Mouse (Mus musculus): ENCODE data around the gene Gm20696.

The Gm20696 gene

GRCm38 (mm10) chr6:99667290-99667689 is 693 bp upstream of the Gm20696 start:
- ATAC-seq (ENCODE audit: insufficient number of reproducible peaks, low FRiP score, low TSS enrichment) = no peak; the same call in 1 of the 2 replicates

- no peak; the same call in 1 of the 2 replicates for ATAC-seq (ENCODE audit: insufficient number of reproducible peaks, low FRiP score, low TSS enrichment)
Measured at GRCm38 (mm10) chr6:99665457-99666317, 910 bp downstream of the Gm20696 start.

DNA sequence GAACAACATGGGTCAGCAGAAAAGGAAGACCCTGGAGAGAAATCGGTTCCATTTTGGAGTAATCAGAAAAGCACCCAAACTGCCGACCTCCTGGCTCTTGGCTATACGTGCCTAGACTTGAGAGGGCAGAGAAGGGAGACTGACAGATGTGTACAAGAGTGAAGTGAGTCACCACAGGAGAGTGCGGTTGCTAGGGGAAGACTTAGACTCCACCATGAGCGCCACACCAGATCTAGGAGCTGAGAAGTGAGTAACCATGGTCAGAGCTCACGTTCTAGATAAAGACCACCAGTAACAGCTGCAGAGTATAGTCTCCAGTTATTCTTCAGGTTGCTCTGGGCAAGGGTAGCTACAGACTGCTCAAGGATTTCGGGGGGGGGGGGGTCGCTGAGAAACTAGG is 3.4 kb downstream of the Gm20696 start:
- ATAC-seq (ENCODE audit: insufficient number of reproducible peaks, low FRiP score, low TSS enrichment) = no peak

GRCm38 (mm10) chr6:99660443-99660842 is 6.2 kb downstream of the Gm20696 start:
- ATAC-seq (ENCODE audit: insufficient number of reproducible peaks, low FRiP score, low TSS enrichment) = no peak

- ATAC-seq (ENCODE audit: insufficient number of reproducible peaks, low FRiP score, low TSS enrichment) = no peak
Measured at GRCm38 (mm10) chr6:99658586-99658985, 8.0 kb downstream of the Gm20696 start.

GRCm38 (mm10) chr6:99656088-99656487 is 10.5 kb downstream of the Gm20696 start:
- no peak for ATAC-seq (ENCODE audit: insufficient number of reproducible peaks, low FRiP score, low TSS enrichment)

GRCm38 (mm10) chr6:99655488-99655887 is 11.1 kb downstream of the Gm20696 start:
- no peak for ATAC-seq (ENCODE audit: insufficient number of reproducible peaks, low FRiP score, low TSS enrichment)

- no peak for ATAC-seq (ENCODE audit: insufficient number of reproducible peaks, low FRiP score, low TSS enrichment)
Measured at GRCm38 (mm10) chr6:99654343-99654742, 12.3 kb downstream of the Gm20696 start.

GRCm38 (mm10) chr6:99652341-99652740 is 14.3 kb downstream of the Gm20696 start:
- no peak for ATAC-seq (ENCODE audit: insufficient number of reproducible peaks, low FRiP score, low TSS enrichment)

DNA sequence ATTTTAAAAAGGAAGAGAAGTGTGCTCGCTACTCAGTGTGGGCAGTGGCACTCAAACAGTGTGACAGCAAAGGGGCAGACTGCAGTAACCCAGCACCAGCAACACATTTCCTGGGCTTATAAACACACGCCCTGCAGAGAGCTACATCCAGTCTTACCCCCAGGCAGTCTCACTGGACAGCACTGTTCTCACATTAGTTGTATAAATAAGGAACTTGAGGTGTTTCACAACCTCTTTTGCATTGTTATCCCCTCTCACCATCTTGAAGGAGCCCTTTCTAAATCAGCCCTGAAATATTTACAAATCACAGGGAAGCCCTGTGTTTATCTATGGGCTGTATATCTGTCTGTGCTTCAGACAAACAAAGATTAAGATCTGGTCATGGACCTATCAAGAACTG is 17.3 kb downstream of the Gm20696 start:
- ATAC-seq (ENCODE audit: insufficient number of reproducible peaks, low FRiP score, low TSS enrichment) = no peak

DNA sequence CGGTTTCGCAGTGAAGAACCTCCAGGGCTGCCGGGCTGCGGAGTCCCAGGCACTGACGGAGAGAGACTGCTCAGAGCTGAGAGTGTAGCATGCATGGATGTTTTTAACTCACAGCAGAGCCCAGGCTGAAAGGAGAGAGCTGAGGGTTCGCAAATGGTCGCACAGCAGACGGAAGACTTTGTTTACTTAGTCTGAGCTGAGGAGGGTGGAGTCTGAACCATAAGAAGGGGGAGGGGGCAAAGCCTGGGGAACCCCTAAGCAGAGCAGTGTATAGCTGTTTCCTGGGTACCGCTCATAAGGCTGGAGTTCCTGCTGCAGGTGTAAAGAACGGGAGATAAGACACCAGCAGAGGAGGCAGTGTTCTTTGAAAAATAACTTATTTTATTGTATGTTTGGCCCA is 20.3 kb downstream of the Gm20696 start:
- ATAC-seq (ENCODE audit: insufficient number of reproducible peaks, low FRiP score, low TSS enrichment) = no peak

DNA sequence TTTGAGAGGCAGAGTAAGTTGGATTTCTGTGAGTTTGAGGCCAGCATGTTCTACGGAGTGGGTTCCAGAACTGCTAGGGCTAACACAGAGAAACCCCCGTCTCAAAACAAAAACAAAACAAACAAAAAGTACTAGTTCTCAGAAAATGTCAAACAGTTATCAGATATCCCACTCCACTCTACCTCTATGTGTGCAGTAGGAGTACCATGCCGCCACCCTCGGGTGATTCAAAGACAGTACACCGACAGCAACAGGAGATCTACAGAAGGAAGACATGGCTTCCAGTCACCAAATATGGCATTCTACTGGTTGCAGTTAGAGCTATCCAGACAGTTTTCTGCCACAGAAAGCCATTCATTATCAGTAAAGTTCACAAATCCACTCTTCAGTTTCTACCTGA is 21.7 kb downstream of the Gm20696 start:
- no peak for ATAC-seq (ENCODE audit: insufficient number of reproducible peaks, low FRiP score, low TSS enrichment)

GRCm38 (mm10) chr6:99644386-99644785 is 22.2 kb downstream of the Gm20696 start:
- ATAC-seq (ENCODE audit: insufficient number of reproducible peaks, low FRiP score, low TSS enrichment) = no peak

- ATAC-seq (ENCODE audit: insufficient number of reproducible peaks, low FRiP score, low TSS enrichment) = no peak
Measured at GRCm38 (mm10) chr6:99643439-99644199, 23.0 kb downstream of the Gm20696 start.

GRCm38 (mm10) chr6:99637456-99637855 is 29.1 kb downstream of the Gm20696 start:
- ATAC-seq (ENCODE audit: insufficient number of reproducible peaks, low FRiP score, low TSS enrichment) = no peak

DNA sequence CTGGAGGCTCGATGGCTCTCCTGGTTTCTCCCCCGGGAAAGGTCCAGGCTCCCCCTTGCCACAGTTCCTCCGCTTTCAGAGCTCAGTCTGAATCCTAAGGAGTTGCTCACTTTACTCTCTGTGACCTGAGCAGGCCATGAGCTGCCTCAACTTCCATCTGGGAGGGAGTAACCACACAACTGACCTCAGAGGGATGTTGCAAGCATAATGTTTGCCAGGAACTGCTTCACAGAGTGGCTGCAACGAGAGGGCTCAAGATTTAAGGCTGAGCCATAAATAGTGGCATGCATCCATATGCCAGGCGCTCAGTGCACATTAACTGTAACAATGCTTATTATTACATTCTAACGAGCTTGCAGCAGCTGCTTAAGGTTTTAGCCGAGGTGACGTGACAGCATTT is 29.8 kb downstream of the Gm20696 start:
- no peak for ATAC-seq (ENCODE audit: insufficient number of reproducible peaks, low FRiP score, low TSS enrichment)

DNA sequence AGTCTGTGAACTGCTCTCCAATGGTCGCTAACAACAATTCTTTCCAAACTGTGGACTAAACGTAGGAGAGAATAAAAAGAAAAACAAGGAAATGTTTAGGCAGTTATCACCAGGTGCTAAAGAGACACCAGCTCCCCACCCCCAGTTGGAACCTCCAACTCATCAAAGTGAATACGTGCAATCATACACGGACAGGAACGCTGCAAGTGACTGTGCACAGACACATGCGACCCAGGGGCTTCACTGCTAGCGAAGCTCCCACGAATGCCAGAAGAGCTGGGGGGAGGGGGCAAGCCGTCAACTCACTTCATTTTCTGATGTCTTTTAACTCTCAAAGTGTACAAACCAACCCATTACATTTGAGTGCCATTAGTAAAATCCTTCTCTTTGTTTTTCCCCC is 30.5 kb downstream of the Gm20696 start:
- no peak for ATAC-seq (ENCODE audit: insufficient number of reproducible peaks, low FRiP score, low TSS enrichment)

GRCm38 (mm10) chr6:99632121-99632980 is 34.2 kb downstream of the Gm20696 start:
- no peak for ATAC-seq (ENCODE audit: insufficient number of reproducible peaks, low FRiP score, low TSS enrichment)

DNA sequence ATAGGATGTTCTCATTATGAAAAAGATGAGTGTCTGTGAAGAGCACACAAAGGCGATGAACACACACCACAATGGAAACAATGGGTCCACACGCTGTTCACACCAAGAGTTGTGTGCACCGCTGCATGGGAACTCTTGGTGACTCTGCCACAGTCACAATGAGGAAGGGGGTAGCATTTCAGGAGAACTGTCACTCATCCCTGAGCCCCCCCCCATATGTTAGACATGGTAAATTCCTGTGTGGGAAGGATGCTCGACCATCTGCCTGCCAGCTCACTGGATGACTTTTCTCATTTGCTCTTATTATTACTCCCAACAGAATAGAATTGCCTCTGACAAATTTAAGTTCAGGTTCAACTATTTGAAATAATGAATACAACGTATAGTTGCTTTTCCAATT is 35.0 kb downstream of the Gm20696 start:
- ATAC-seq (ENCODE audit: insufficient number of reproducible peaks, low FRiP score, low TSS enrichment) = no peak

- ATAC-seq (ENCODE audit: insufficient number of reproducible peaks, low FRiP score, low TSS enrichment) = peak; percentile 79
Measured at GRCm38 (mm10) chr6:99629726-99630458, 36.7 kb downstream of the Gm20696 start.
